Mouse (Mus musculus): ENCODE measurements at regions not wholly inside any gene's neighbourhood (a gene's known extent, or its start where the extent isn't known, plus 50 kb on each side); places are given as distances from the start of the nearest gene placed in this dataset.

GRCm38 (mm10) chr10:54269785-54270184, 193.4 kb upstream of the Man1a start:
- DNase-seq (ENCODE audit: low spot score): no peak

- no peak for DNase-seq (ENCODE audit: low spot score)
Observed at GRCm38 (mm10) chr10:54269354-54269753, 192.9 kb upstream of the Man1a start.

DNA sequence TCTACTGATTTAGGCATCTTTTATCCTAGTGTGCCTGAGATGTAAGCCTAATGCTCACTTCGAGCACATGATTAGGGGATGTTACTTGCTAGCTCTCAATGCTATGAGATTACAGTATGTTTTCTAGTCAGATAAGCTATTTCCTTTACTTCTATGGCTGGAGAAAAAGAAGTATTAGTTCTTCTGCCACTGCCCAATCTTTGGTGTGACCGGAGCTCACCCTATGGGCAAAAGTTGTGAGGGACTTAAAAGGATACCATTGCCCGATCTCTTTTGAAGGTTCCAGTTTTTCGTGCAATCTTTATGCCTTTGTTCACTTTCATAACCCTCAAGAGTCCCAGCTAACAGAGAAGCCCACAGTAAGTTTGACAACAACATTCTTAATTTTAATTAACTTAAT, 190.2 kb upstream of the Man1a start:
- no peak for DNase-seq (ENCODE audit: low spot score)

DNA sequence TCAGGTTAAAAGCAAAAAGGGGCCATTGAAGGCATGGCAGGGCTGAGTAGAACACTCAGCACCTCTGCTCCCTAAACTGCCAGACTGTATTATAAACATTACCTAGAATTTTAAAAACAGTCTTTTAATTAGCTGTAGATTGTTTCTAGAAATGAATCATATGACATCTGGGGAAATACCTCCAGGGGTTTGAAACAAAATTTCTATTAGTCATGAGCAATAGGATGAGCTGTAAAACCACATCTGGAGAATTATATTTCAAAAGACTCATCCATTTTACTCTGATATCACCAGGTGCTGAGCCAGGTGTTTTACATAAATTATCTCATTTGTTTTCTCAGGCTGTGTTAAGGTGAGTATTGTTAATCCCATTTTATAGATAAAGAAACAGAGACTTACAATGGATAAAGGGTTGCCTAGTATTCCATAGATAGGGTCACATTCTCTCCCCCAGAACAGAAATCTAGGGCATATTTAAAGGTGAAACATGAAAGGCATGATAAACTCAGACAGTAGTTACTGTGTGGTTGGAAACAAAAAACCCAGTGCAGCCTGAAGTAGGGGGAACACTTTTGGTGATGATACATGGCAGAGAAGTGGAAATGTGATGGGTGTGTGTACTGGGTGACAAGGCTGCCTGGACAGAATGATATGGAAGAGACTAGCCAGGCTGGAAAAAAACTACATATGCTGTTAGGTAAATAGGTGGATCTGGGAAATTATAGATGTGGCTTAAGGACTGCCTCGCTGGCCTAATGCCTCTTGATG, 178.6 kb upstream of the Man1a start:
- DNase-seq (ENCODE audit: low spot score): no peak

GRCm38 (mm10) chr10:54244995-54245394, 168.6 kb upstream of the Man1a start:
- DNase-seq (ENCODE audit: low spot score): no peak

DNA sequence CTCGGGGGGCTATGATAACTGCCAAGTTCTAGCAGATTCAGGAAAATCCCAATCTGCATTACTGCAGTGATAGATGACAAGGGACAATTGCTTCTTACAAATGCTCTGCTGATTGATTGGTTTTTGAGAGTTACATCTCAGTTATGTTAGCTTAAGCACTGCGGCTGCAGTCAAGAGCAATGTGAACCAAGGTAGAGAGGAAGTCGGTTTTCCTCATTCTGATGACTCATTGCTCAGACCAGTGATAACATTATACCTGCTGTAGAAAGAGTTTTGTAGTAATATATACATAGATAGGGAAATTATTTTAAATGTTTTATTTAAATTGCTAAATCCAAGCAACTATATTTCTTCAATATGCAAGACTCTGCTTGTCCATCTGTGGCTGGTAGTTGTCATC, 126.0 kb upstream of the Man1a start:
- DNase-seq (ENCODE audit: low spot score): no peak

DNA sequence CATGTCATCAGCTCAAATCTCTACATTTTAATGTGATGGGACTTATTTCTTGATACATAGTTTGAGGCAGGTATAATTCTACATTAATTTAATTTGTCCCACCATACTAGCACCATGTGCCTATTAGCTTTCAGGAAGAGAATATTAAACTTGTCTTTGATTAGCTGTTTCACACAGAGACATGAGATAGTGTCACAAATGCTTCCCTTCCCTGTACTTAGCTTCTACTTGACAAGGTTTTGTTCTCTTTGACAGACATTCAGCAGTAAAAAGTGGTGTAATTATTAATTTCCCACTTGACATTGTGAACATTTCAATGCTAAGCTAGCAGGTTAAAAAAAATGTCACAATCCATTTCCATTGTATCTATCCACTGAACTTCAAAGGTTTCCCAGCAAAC, 125.3 kb upstream of the Man1a start:
- DNase-seq (ENCODE audit: low spot score): no peak

GRCm38 (mm10) chr10:54182670-54183069, 106.3 kb upstream of the Man1a start:
- DNase-seq (ENCODE audit: low spot score): peak; percentile 58

DNA sequence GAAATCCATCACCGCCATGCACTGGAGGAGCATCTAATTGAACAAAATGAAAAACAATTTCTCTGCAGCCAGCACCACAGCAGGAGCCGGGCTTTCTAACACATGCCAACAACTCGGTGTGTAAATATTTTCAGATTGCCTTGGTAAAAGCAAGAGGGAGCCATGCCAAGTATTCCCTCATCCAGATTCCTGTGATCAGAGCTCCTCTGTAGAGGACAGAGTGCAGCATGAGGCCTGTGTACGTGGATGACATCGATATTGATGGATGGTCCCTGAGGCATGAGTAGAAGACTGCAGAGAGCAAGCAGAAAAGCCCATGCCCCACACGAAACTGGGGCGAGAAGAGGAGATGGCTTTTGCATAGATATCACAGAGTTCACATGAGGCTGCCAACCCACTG, 92.9 kb upstream of the Man1a start:
- peak; percentile 32 for DNase-seq (ENCODE audit: low spot score)

DNA sequence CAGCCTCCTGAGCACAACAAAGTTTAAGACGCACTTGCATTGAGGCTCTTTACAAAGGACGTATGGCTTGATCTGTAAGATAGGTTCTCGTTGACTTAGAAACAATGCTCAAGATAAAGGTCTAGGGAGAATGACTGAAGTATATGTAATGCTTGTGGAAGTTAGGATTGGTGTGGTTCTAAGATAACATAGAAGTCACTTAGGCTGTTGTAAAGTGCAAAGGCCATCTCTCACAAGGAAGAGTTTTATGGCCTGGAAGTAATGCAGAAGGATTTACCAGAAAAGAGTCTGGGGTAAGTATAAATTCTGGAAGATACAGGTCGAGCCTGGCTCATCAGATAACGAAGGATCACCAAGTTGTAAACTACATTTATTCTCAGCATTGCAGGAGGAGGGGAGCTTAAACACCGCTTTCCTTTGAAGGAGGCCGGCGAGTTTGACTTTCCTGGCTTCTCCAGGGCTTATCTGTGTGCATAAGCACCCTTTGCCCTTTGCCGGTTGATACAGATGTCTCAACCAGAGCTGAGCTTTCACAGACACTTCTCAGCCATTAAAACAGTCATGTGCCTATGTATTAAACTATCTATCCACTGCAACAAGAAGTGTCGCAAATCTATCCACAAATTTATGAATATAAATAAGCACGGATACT, 84.8 kb upstream of the Man1a start:
- DNase-seq (ENCODE audit: low spot score): no peak

DNA sequence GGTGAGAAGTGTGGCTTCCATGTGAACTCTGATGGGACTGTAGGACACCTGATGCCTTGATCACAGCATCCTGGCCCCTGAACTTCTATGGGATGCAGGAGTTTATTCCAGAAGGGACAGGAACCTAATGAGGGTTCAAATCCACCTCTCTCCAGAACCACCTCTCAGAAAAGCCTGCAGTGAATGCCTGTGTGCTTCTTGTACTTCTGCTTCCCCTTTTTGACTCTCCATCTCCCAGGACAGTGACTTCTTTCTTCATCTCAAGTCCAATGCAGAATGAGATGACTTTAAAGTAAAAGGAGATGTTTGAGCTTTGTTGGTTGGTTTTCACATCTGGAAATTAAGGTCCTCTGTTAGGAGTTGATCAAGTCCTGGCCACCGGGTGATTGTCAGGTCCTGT, 77.5 kb upstream of the Man1a start:
- DNase-seq (ENCODE audit: low spot score): no peak

- no peak for DNase-seq (ENCODE audit: low spot score)
Observed at GRCm38 (mm10) chr10:54132634-54133033, 56.2 kb upstream of the Man1a start.

Measured in adipocyte (in vitro differentiated cells).